Mouse (Mus musculus) C2C12 (cell line): ENCODE data around the gene Dcdc2a.

Experiments used
- CEBPB ChIP-seq: IDR thresholded peaks from one replicate; pipeline ENCODE4 v1.6.1; 2011; ENCODE audit warnings: low read depth, mild to moderate bottlenecking, control low read depth, moderate library complexity
- CTCF ChIP-seq: IDR thresholded peaks from one replicate; pipeline ENCODE4 v1.5.1; 2011; ENCODE audit not compliant: control insufficient read depth, insufficient read depth, insufficient read length
- FOSL1 ChIP-seq: IDR thresholded peaks from one replicate; pipeline ENCODE4 v1.8.0; 2011; ENCODE audit warnings: mild to moderate bottlenecking, low read length; ENCODE audit not compliant: poor library complexity, insufficient read depth, severe bottlenecking
- MAX ChIP-seq: IDR thresholded peaks from one replicate; pipeline ENCODE4 v1.6.1; 2011; ENCODE audit warnings: mild to moderate bottlenecking, control low read depth
- MYOD1 ChIP-seq: IDR thresholded peaks from one replicate; pipeline ENCODE4 v1.6.1; 2011; ENCODE audit warnings: low read depth; ENCODE audit not compliant: control insufficient read depth, insufficient read length
- MYOG ChIP-seq: IDR thresholded peaks from one replicate; pipeline ENCODE4 v1.6.1; 2011; ENCODE audit not compliant: control insufficient read depth, insufficient read length; ENCODE audit errors: extremely low read depth
- USF1 ChIP-seq: IDR thresholded peaks from one replicate; pipeline ENCODE4 v1.6.1; 2011; ENCODE audit warnings: low read depth, mild to moderate bottlenecking, control low read depth, moderate library complexity

DNA sequence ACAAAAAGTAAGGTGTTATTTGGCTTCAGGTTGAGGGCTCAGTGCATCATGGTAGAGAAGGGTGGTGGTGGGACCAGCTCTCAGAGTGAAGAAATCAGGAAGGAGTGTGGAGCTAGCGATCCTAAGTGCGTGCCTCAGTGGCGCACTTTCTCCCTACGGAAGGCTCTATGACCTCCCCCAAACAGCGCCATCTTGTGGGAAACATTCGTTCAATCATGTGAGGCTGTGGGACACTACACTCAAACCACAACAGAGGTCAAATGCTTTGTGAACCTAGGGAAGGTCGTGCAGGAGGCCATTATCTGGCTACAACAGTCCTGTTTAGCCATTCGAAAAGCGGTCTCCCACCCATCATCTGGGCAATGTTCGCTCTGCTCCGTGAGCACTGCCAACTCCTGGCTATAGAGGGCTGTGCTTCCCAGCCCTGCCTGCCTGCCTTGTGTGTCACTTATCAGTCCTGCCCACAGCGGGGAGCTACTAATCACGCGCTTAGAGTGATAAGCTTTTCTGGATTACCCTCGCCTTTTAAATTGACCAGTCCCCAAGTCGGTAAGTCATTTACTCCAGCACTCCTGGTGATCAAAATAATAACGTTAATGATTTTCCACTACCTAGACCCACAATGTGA, 94.5 kb downstream of the Dcdc2a start:
- no peak for TF ChIP-seq CTCF
- no peak for TF ChIP-seq MYOG
- TF ChIP-seq CEBPB: no peak
- no peak for TF ChIP-seq USF1
- no peak for TF ChIP-seq MAX
- no peak for TF ChIP-seq FOSL1
- no peak for TF ChIP-seq MYOD1
